Mouse (Mus musculus): Measurements from ENCODE around the gene Ncapg2. TPM values are rescaled to one million over a fixed set of nuclear protein-coding genes. Genes with fewer than 3 reads are reported as not detected.

Ncapg2 gene
- polyA plus RNA-seq (2012; rRNA removed): 3.2 and 5.3 TPM in 2 replicates

DNA sequence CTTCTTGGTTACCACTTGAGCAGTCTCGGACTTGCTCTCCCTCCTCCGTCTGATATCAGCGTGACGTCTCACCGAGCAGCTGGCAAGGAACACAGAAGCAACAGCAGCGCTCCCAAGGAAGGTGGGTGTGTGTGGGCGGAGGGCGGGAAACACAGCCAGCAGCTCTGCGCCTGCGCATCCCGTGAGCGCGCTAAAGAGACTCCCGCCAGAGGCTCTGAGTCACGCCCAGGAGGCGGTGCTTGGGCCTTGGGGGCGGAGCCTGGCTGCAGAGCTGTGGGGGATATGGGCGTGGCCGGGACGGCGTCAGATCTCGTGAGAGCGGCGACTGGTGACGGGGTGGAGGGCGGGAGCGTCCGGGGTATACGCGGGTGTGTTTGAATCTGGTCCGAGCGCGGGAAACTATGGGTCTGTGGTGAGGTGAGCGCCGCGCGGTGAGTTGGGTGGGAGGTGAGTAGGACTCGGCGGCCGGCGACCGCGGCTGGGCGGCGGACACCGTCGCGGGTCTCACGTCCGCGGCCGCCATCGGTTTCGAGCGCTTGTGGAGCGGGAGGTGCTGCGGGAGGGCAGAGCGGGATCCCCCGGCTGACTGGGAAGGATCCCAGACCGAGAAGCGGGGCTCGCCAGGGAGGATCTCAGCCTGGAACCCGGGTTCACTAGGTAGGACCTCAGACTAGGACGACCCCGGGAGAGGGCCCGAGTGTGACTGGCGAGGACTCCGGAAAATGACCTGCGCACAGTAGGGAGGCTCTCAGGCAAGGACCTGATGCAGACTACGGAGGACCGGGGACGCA lies at the start of gene Ncapg2:
Gene Ncapg2, plus strand, starts transcription at position 358 of the 791 bp plus-strand sequence.
- DNase-seq (ENCODE audit: extremely low spot score in 1 of 2, low spot score in 1 of 2): peak; percentile 94 to 99

GRCm38 (mm10) chr12:116362091-116362490 lies 43.1 kb upstream of the Ncapg2 start:
- no peak for DNase-seq (ENCODE audit: extremely low spot score in 1 of 2, low spot score in 1 of 2)

DNA sequence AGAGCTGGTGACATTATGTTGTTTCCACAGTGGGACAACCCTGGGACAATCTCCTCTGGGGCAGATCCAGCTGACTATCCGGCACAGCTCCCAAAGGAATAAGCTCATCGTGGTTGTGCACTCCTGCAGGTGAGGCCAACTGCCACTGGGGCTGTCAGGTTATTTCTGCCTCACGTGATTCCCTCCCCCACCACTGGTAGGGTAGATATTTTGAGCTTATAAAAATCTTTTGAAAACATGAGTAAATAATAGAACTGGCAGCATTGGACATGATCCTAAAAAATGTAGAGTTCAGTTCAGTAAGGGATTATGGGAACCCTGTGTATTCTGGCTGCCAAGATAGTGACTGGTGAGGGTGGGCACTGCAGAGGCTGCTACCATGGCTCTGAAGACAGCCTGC lies 38.3 kb upstream of the Ncapg2 start:
- no peak for DNase-seq (ENCODE audit: extremely low spot score in 1 of 2, low spot score in 1 of 2)

DNA sequence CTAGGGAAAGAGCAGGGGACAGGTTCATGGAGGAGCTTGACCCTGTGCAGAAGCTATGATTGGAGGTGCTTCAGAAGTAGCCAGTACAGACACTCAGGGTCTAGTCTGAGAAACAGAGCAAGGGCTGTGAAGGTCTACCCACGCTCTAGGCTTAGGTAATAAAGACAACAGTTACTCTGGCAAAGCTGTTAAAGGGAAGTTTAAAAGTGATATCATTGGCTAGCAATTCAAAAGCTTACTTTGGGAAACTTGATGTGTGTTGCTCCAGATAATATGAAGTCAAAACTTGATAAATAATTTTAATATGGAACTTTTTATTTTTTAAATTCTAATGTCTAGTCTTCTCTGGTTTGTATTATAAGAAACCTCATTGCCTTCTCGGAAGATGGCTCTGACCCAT lies 37.9 kb upstream of the Ncapg2 start:
- DNase-seq (ENCODE audit: extremely low spot score in 1 of 2, low spot score in 1 of 2): no peak

- DNase-seq (ENCODE audit: extremely low spot score in 1 of 2, low spot score in 1 of 2): no peak
These were observed 36.3 kb upstream of the Ncapg2 start for GRCm38 (mm10) chr12:116368857-116369256.

DNA sequence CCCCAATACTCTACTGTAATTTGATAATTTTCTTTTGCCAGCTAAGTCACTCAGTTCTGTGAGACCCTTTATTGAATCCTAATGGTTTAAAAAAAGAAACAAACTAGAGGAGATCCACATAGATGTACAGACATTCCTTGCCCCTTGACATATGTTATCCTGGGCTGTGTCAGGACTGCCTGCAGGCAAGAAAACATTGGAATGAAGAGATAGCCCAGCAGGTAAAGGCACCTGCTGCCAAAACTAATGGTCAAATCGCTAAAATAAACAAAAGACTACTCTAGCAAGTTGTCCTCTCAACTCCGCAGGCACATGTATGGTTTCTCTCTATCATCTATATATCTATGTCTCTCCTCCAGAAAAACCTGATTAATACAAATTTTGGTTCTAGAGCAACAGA lies 22.1 kb upstream of the Ncapg2 start:
- no peak for DNase-seq (ENCODE audit: extremely low spot score in 1 of 2, low spot score in 1 of 2)

DNA sequence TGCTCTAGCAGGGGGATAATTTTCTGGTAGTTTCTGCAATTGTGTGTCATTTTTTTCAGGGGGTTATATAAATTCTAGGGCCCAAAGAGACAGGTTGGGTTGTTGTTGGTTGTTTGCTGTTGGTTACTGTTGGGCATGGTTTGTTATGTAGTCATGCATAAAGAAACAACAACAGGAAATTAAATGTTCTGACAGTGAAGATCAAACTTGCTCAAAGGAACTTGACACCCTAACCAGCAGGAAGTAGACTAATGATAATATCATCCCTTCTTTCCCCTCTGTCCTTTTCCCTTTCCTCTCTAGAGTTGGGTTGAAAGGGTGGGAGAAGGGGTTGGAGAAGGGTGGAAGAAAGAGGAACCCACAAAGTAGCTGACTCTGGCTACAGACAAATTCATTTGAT lies 21.2 kb upstream of the Ncapg2 start:
- no peak for DNase-seq (ENCODE audit: extremely low spot score in 1 of 2, low spot score in 1 of 2)

DNA sequence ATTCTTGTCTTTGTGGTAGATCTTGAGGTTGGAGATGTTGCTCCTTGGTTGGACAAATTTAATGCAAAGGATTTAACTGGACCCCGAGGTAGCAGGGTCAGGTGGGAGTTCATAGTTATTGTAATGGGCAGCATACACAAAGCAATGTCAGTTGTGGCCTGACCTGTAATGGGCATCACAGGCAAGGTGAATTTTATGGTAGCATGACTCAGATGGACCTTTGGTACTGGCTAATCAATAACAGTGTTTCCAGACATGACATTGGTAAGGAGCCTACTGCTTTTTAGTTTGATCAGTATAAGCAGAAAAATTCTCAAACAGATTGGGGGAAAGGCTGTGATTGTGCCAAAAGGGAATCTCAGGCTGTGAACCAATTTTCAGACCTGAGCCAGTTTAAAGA lies 18.4 kb upstream of the Ncapg2 start:
- DNase-seq (ENCODE audit: extremely low spot score in 1 of 2, low spot score in 1 of 2): no peak

DNA sequence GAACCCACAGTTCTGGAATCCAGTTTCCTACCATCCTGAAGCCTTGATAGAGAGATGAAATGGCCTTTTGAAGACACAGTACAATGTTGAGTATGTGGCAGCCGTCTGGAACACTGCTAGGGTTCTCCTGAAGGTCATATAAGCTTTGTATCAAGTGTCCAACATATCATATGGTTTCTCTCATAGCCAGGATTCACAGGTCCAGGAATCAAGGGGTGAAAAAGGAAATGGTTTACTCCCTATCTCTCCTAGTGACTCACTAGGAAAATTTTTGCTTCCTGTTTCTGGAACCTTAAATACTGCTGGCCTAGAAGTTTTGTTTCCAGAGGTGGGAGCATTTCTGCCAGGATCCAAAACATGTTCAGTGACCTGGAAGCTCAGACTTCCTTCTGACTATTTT lies 15.3 kb upstream of the Ncapg2 start:
- no peak for DNase-seq (ENCODE audit: extremely low spot score in 1 of 2, low spot score in 1 of 2)

- no peak for DNase-seq (ENCODE audit: extremely low spot score in 1 of 2, low spot score in 1 of 2)
These were observed 10.9 kb upstream of the Ncapg2 start for GRCm38 (mm10) chr12:116394327-116394726.

- DNase-seq (ENCODE audit: extremely low spot score in 1 of 2, low spot score in 1 of 2): no peak
These were observed 9.9 kb upstream of the Ncapg2 start for GRCm38 (mm10) chr12:116395312-116395711.

GRCm38 (mm10) chr12:116396072-116396695 lies 9.0 kb upstream of the Ncapg2 start:
- DNase-seq (ENCODE audit: extremely low spot score in 1 of 2, low spot score in 1 of 2): no peak

- DNase-seq (ENCODE audit: extremely low spot score in 1 of 2, low spot score in 1 of 2): peak in 1 of 2 experiments; percentile 21
These were observed 1.1 kb upstream of the Ncapg2 start for GRCm38 (mm10) chr12:116404012-116404679.

DNA sequence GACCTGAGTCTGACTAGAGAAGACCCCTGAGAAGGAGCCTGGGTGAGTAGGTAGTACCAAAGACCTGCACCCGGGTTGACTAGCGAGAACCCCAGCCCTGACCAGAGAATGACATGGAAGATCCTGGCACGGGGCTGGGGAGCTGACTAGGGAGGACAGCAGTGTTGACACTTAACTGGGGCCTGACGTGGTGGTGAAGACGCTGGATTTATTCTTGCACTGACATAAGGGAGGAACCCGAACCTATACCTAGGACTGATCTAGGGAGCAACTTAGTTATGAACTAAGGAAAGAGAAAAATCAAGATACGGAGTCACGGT lies 594 bp downstream of the Ncapg2 start:
- no peak for DNase-seq (ENCODE audit: extremely low spot score in 1 of 2, low spot score in 1 of 2)

DNA sequence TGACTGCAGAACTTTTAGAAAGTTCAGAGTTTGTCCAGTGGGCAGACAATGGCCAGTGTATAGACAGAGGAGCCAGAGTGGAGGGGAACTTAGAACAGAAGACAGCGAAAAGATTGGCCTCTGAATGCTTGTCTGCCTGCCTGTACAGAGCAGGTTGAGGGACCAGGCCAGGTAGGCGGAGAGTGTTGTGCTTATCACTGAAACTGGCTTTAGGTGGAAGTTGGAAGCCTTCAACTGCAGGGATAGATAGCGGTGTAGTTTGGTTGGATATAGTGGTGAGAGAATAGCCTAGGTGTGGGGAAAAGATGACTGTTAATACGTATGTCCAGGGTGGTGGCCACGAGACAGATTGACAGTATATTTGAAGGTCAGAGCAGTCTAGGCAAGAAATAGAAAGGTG lies 2.7 kb downstream of the Ncapg2 start:
- DNase-seq (ENCODE audit: extremely low spot score in 1 of 2, low spot score in 1 of 2): no peak

- DNase-seq (ENCODE audit: extremely low spot score in 1 of 2, low spot score in 1 of 2): no peak
These were observed 9.7 kb downstream of the Ncapg2 start for GRCm38 (mm10) chr12:116414941-116415340.

DNA sequence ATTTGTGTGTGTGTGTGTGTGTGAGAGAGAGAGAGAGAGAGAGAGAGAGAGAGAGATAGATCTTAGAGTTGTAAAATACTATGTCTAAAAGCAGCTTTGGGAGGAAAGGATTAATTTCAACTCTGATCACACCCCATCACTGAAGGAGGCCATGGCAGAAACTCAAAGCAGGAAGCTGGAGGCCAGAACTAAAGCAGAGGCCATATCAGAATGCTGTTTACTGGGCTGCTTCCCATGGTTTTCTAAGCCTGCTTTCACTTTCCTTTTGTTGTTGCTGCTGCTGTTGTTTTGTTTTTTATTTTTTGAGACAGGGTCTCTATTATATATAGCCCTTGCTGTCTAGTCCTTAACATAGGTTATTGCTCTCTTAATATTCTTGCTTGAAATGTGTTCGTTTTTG lies 11.3 kb downstream of the Ncapg2 start:
- no peak for DNase-seq (ENCODE audit: extremely low spot score in 1 of 2, low spot score in 1 of 2)

DNA sequence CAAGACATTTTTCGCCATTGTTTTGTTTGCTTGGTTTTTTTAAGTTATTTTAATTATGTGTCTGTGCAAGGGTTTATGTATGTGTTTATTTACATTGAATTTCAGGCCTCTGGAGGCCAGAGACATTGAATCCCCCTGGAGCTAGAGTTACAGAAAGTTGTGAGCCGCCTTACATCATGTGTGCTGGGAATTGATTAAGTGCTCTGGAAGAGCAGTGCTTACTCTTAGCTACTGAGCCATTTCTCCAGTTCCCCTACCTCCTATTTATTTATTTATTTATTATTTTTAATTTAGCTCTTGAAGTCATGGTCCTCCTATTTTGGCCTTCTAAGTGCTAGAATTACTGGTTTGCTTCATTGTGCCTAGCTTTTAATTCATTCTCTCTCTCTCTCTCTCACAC lies 16.5 kb downstream of the Ncapg2 start:
- no peak for DNase-seq (ENCODE audit: extremely low spot score in 1 of 2, low spot score in 1 of 2)

DNA sequence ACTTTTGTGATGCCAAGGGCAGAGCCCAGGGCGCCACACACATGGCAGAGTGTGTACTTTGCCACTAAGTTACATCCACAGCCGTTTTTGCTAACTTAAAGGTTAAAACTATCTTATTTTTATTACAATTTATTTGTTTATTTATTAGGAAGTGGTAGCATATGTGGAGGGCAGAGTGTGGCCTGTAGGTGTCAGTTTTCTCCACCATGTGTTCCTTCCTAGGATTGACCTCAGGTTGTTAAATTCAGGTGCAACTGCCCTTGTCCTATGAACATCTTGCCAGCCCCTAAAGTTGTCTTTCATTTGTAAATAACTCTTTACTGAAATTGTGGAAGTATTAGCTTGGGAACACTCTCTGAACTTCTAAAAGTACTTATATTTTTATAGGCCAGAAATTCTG lies 20.2 kb downstream of the Ncapg2 start:
- DNase-seq (ENCODE audit: extremely low spot score in 1 of 2, low spot score in 1 of 2): no peak

DNA sequence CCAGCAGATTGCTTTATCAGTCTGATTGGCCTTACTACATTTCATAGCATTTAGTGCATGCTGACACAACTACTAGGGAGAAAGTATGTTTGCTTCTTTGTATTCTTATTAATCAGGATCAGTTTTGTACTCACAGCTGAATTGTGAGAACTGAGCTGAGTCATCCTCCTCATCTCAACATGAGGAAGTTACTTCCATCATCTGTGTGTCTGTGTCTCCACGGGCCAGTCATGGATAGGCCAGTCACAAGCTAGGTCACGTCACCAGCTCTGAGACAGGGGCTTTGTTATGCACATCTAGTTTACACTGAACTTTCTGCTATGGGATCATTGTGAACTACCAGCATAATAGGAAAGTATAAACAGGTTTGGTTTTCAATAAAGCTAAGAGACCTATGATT lies 28.5 kb downstream of the Ncapg2 start:
- DNase-seq (ENCODE audit: extremely low spot score in 1 of 2, low spot score in 1 of 2): no peak

GRCm38 (mm10) chr12:116435232-116435631 lies 30.0 kb downstream of the Ncapg2 start:
- DNase-seq (ENCODE audit: extremely low spot score in 1 of 2, low spot score in 1 of 2): no peak

DNA sequence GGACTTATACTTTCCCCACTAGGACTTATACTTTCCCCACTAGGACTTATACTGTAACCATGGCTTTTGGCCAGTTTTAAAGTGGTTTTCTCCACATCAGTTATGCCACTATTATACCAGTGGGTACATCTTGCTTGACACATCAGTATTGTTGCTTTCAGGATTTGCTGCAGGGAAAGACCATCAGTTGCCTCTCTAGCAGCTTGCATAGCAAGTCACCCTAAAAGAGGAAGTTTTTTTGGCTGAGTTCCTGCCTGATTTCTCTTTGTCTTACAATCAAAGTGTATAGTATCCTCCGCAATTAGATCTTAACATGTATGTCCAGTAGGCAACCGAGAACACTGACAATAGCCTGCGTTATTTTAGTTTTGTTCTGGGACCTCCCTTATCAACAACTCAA lies 30.9 kb downstream of the Ncapg2 start:
- no peak for DNase-seq (ENCODE audit: extremely low spot score in 1 of 2, low spot score in 1 of 2)

Measured in frontal cortex, adult 2 months (tissue).